Mouse (Mus musculus): ENCODE measurements at regions not wholly inside any gene's neighbourhood (a gene's known extent, or its start where the extent isn't known, plus 50 kb on each side); places are given as distances from the start of the nearest gene placed in this dataset.

- no peak for DNase-seq (ENCODE audit: low spot score in 2 of 2)
Measured at GRCm38 (mm10) chr3:151333867-151334341, 103.8 kb upstream of the Adgrl4 start.

GRCm38 (mm10) chr3:151351481-151352090 is 86.1 kb upstream of the Adgrl4 start:
- no peak for DNase-seq (ENCODE audit: low spot score in 2 of 2)

GRCm38 (mm10) chr3:151366302-151366701 is 71.4 kb upstream of the Adgrl4 start:
- DNase-seq (ENCODE audit: low spot score in 2 of 2), result no peak

- DNase-seq (ENCODE audit: low spot score in 2 of 2), result no peak
Measured at GRCm38 (mm10) chr3:151366707-151367306, 70.9 kb upstream of the Adgrl4 start.

- DNase-seq (ENCODE audit: low spot score in 2 of 2), result no peak
Measured at GRCm38 (mm10) chr3:151383326-151384019, 54.2 kb upstream of the Adgrl4 start.

GRCm38 (mm10) chr3:151384850-151385249 is 52.8 kb upstream of the Adgrl4 start:
- no peak for DNase-seq (ENCODE audit: low spot score in 2 of 2)

GRCm38 (mm10) chr3:151386103-151386502 is 51.6 kb upstream of the Adgrl4 start:
- DNase-seq (ENCODE audit: low spot score in 2 of 2), result no peak

Small RNAs in the stretch of these regions (microRNA-seq; reads per million reads assigned to microRNA genes)
- gene Mir3963, result 0 reads per million in 2 experiments
